Mouse (Mus musculus) thymus, postnatal 0 days (tissue): ENCODE results near the gene Kctd10. TPM values are rescaled to one million over a fixed set of nuclear protein-coding genes. Genes with fewer than 3 reads are reported as not detected.

Source experiments
- DNase-seq: peaks from one replicate; pipeline ENCODE4 v3.0.0-alpha.2; 2015; ENCODE audit warnings: low spot score
- polyA plus RNA-seq: library from polyadenylated mRNA; unstranded; fragments of >200 nt; fragmentation: Nextera tagmentation; extraction: Ambion mirVana; gene quantifications from 2 replicates; pipeline ENCODE4 v1.2.1, GENCODE M21; 2015

Gene Kctd10
- polyA plus RNA-seq, 1 experiment from 2014 or later, result 65.8 TPM

- DNase-seq, result peak; percentile 36
Observed at GRCm38 (mm10) chr5:114379763-114380162, 545 bp downstream of the Kctd10 start.

DNA sequence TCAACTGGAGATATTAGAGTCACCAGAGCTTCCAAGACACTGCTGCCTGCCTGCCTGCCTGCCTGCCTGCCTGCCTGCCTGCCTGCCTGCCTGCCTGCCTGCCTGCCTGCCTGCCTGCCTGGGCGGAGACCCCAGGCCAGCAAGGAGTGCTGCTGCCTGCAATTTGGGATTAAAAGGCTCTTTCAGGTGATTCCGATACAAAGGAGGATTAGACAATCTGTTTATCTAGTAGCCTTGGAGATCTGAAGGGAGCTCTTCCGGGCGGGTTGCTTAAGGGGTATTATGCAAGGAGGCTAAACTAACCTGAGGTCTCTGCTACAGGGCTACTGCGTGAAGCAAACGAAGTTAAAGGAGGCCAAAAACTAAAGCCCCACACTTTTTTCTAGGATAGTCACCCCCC is 1.4 kb downstream of the Kctd10 start:
- DNase-seq, result no peak

DNA sequence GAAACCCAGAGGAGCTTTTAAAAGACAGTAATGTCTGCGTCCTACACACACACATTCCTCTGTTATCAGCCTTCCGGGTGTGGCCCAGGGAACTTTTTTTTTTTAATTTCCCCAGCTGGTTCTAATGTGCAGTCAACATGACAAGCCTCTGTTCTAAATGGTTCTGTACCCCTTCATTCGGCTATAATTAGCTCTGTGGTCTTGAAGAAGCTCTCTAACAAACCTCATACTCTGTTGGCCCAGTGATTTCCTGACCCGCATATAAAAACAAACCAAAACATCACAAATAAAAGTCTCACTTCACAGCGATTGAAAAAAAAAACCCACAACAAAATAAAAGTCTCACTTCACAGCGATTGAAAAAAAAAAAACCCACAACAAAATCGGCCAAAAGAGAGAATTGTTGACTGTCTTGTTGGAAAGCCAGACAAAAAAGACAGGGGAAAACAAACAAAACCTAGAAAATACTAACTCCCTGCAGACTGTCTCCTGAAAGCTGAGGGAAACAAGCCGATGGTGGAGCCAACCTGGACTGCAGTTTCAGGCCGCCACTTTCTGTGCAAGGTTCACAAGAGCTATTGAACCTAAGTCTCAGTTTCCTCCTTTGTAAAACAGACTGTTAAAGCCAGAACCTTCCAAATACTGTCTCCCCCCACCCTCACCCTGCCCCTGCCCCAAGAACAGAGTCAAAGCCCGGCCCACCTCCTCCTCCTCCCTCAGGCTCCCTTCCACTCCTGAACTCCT is 2.0 kb downstream of the Kctd10 start:
- peak; percentile 17 for DNase-seq

GRCm38 (mm10) chr5:114374409-114375213 is 5.7 kb downstream of the Kctd10 start:
- DNase-seq, result no peak

DNA sequence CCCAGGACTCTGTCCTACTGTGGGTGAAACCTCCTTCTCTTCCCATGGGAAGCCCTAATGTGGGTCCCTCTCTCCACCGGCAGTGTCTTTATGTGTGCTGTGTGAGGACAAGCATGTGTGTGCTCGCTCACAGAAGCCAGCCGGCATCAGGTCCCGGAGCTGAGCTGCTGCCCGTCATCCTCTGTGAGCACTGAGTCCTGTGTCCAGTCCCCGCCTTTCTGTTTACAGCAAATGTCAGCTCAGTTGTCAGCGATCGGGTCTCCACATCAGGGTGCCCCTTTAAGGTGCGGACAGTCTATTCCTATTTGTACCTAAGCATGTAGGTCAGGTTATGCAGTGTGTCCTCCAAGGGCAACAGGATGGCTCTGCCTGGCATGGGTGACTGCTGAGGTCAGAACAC is 6.7 kb downstream of the Kctd10 start:
- DNase-seq, result no peak

- no peak for DNase-seq
Observed at GRCm38 (mm10) chr5:114373174-114373573, 7.1 kb downstream of the Kctd10 start.

- no peak for DNase-seq
Observed at GRCm38 (mm10) chr5:114372565-114372964, 7.7 kb downstream of the Kctd10 start.

DNA sequence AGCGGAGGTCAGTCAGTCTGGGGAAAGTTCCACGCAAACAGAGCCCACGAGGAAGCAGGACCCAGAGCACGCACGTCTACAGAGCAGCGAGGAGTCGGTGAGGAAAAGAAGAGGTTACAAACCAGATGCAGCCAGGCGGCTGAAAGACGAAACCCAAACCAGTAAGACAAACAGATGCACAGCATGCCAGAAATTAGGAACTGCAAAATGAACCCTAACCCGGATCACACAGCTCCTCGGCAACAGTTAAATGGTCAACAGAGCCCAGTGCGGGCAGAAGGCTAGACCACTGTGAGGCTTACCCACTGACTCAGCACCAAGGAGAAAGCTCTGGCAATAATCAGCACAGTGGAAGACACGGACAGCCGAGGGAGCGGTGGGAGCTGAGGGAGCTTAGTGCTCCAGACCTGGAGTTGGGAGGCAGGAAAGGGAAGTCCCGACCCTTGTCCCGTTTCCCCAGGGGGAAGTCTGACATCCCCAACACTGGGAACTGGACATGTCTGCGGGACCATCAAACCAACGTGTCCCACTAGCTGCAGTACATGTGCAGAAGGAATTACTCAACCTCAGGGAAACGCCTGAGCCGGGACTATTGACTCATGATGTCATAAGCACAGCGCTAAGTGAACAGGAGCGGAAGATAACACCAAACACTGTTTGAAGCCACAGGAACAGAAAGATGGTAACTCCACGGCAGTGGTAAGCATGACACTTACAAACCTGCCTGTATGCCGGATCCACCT is 8.4 kb downstream of the Kctd10 start:
- DNase-seq, result no peak

DNA sequence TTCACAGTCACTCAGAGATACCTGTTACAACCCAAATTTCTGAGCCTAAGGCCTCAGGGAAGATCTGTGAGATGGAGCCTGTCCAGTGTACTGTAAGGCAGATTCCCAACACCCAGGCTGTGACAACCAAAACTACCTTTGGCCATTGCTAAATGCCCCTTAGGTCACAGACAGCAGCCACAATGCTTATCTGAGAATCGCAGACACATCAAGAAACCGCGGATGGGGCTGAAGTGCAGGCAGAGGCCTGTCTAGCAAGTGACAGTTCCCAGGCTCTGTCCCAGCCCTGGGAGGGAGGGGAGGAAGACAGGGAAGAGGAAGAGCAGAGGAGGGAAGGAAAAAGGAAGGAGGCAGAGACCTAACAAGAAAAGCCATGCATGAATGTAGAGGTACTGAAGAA is 9.0 kb downstream of the Kctd10 start:
- DNase-seq, result no peak

DNA sequence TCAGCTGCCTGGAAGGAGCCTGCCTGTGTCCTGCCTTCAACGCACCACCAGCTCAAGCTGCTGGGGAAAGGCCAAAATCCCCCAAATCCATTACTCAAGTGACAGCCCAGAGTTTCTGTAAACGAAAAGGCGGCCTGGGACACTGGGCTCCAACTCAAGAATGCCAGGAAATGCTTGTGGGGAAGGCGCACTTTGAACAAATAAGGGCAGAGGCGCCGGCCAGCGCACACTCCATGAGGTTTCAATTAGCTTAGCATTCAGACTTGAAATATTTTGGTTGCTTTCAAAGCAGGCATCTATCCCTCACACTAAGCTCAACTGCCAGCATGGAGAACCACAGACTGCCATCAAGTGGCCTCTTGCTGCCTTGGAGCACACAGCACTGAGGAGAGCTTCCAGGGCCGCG is 9.9 kb downstream of the Kctd10 start:
- no peak for DNase-seq

- no peak for DNase-seq
Observed at GRCm38 (mm10) chr5:114369921-114370320, 10.4 kb downstream of the Kctd10 start.

DNA sequence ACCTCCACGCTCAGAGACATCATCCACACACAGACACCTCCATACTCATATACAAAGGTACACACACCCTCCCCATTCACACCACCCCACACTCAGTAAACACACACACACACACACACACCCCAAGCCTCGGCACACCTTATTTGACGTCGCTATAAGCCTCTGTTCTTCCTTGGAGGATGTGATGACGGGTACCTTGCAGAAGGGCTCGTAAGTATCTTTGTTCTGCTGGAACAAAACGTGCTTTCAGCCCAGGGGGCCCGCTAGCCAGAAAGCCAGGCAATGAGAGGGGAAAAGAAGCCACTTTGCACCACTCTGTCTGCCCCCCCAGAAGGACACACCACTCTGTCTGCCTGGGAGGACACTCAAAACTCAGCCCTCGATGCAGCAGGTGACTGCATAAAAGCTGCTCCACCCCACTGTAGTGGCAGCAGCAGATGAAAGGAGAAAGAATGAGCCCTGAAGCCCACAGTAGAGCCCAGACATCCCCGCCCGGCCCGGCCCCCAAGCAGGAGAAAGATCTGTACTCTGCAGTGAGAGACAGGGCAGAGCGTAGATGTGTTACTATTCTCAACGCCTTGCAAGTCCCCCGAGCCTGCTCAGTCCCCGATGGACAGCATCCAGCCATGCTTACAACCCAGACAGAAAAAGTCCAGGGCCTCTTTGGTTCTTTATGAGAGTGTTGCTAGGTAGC is 11.4 kb downstream of the Kctd10 start:
- DNase-seq, result no peak

GRCm38 (mm10) chr5:114368121-114368520 is 12.2 kb downstream of the Kctd10 start:
- no peak for DNase-seq

DNA sequence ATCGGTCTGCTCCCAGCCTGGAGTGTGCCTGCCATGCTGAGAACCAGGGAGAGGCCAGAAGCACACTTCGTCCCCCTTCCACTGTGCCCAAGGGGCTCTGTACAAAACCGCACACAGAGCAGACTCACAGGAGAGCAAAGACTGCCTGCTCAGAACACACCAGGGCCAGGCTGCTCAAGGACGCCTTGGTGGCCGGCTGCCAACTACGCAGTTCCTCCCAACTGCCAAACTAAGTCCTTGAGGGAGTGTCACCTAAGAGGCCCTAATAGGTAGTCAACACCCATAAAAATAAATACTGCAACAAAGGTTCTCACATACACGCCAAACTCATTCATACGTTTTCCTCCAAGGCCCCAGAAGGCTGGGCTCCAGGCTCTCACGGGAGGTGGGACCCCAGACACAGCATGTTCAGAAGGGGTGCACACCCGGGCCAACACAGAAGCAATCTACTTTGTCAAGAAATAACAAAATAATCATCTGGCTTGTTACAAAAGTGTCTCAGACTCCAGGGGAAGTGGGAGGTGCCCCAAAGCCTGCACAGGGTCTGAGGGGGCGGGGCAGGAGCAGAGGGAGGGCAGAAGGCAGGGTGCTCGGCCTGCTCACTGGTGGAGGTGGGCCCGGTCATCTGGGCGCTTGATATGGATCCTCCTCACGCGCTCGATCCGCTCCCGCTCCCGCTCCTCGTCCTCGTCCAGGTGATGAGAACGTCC is 15.1 kb downstream of the Kctd10 start:
- no peak for DNase-seq

- no peak for DNase-seq
Observed at GRCm38 (mm10) chr5:114360968-114361367, 19.3 kb downstream of the Kctd10 start.

DNA sequence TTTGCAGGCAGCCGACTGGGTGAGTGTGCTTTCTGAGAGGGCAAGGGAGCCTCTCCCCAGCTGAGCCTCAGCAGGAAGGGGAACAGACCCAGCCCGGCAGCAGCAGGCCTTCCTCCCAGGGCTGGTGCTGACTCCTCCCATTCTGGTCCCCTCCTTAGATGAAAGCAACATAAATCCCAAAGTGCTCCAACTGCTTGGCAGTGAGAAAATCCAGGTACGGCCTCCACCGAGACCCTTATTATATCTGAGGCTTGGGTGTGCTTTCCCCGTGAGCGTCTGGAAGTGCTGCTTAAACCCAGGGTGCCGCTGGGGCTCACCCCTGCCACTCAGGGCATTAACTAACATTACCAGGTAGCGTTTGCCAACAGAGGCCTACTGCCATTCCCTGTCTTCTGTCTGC is 20.7 kb downstream of the Kctd10 start:
- no peak for DNase-seq

DNA sequence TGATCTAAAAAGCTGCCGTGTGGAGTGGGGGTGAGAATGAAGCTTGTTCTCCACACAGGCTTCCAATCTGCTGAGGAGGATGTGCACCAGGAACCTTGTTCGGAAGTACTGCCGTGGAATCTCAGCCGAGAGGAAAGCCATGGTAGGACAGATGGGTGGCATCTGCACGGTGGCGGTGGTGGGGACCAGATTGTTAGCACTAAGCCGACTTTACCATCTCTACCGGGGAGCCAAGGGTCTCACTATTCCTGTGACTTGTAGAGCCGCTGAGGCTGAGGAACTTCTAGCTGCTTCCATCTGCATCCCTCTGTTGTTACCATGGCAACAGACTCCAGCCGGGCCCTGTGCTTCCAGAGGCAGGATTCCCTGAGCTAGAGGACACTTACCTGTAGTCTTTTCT is 21.5 kb downstream of the Kctd10 start:
- no peak for DNase-seq

DNA sequence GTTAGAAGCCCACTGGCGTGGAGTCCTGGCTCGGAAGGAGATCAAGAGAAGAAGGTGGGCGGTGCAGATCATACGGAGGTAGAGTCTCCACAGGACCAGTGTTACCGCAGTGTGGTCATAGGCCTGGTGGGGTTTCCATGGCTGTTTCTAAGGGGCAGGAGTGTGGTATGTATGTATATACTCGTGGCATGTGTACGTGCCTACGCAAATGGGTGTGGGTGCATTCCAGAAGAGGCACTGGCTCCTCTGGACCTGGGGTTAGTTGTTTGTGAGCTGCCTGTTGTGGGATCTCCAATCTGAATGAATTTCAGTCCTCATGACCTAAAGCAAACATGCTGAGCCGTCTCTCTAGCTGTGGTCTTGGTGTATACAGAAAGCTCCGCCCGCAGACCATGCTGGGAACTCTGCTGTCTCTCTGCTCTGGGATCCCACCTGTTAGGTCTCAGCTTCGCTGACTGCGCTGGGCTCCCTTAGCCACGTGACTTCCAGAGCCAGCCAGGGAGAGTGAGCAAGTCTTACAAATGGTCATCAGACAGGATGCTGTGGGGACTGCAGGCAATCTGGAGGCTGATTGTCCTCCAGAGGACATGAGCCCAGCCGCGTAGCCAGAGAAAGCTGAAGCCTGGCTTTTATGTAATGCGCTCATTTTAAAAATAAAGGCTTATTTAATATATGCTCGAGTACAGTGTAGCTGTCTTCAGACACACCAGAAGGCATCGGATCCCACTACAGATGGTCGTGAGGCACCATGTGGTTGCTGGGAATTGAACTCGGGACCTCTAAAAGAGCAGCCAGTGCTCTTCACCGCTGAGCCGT is 23.2 kb downstream of the Kctd10 start:
- no peak for DNase-seq

- DNase-seq, result peak; percentile 85
Observed at GRCm38 (mm10) chr5:114356250-114356935, 23.9 kb downstream of the Kctd10 start.
